Mouse (Mus musculus) heart, embryonic 11.5 days (tissue): Measurements from ENCODE around the gene Atp6v1e1. TPM values are rescaled to one million over a fixed set of nuclear protein-coding genes. Genes with fewer than 3 reads are reported as not detected.
A peak's percentile ranks its signal among the peaks of the same experiment; 100 is the strongest.
"Not testable (repeated sequence)": the region's sequence is repeated elsewhere in the genome, so short reads cannot be mapped to it uniquely, and the experiment has no call there.

Source experiments
- ATAC-seq: fragments of 200-750 bp; cut with Nextera tagmentation; replicated peaks from 2 replicates; pipeline ENCODE4 v1.8.0; 2017; ENCODE audit warnings: moderate library complexity; ENCODE audit not compliant: insufficient number of reproducible peaks, low FRiP score, low TSS enrichment
- H3K27ac ChIP-seq: fragments of 300-500 bp; sonication (generic); 2 replicates; pipeline ENCODE4 v1.5.1; 2014; ENCODE audit warnings: mild to moderate bottlenecking, low read depth, low read length
- H3K27me3 ChIP-seq: fragments of 300-500 bp; sonication (generic); 2 replicates; pipeline ENCODE4 v1.6.1; 2014; ENCODE audit warnings: mild to moderate bottlenecking, low read length, mixed read lengths; ENCODE audit not compliant: control insufficient read depth, insufficient read depth
- H3K36me3 ChIP-seq: fragments of 300-500 bp; sonication (generic); 2 replicates; pipeline ENCODE4 v1.6.1; 2014; ENCODE audit warnings: mild to moderate bottlenecking, low read length, moderate library complexity, mixed read lengths; ENCODE audit not compliant: control insufficient read depth, insufficient read depth
- H3K4me1 ChIP-seq: fragments of 300-500 bp; sonication (generic); 2 replicates; pipeline ENCODE4 v1.6.1; 2014; ENCODE audit warnings: low read length; ENCODE audit not compliant: control insufficient read depth, insufficient read depth
- H3K4me2 ChIP-seq: fragments of 300-500 bp; sonication (generic); 2 replicates; pipeline ENCODE4 v1.6.1; 2014; ENCODE audit warnings: mild to moderate bottlenecking, moderate library complexity
- H3K4me3 ChIP-seq: fragments of 300-500 bp; sonication (generic); 2 replicates; pipeline ENCODE4 v1.5.1; 2014; ENCODE audit warnings: low read depth, low read length
- H3K9ac ChIP-seq: fragments of 300-500 bp; sonication (generic); 2 replicates; pipeline ENCODE4 v1.6.1; 2014; ENCODE audit warnings: mild to moderate bottlenecking, low read depth, low read length, moderate library complexity
- H3K9me3 ChIP-seq: fragments of 300-500 bp; sonication (generic); replicated peaks from 2 replicates; pipeline ENCODE4 v1.6.1; 2016; ENCODE audit warnings: low read length; ENCODE audit not compliant: control insufficient read depth
- WGBS: fragments of 180-500 bp; shearing (Covaris S2); extraction: QIAGEN DNeasy Blood & Tissue Kit; methylation state at CpG from one replicate; pipeline ENCODE4 v1.1.7; 2014; ENCODE audit not compliant: insufficient replicate concordance; 5-methylcytosine and 5-hydroxymethylcytosine counted together
- polyA plus RNA-seq: library from polyadenylated mRNA; unstranded; fragments of >200 nt; fragmentation: Nextera tagmentation; extraction: Ambion mirVana; gene quantifications from 2 replicates; pipeline ENCODE4 v1.2.1, GENCODE M21; 2014

Gene Atp6v1e1
- polyA plus RNA-seq, 1 experiment from 2014 or later, result 153 TPM

DNA sequence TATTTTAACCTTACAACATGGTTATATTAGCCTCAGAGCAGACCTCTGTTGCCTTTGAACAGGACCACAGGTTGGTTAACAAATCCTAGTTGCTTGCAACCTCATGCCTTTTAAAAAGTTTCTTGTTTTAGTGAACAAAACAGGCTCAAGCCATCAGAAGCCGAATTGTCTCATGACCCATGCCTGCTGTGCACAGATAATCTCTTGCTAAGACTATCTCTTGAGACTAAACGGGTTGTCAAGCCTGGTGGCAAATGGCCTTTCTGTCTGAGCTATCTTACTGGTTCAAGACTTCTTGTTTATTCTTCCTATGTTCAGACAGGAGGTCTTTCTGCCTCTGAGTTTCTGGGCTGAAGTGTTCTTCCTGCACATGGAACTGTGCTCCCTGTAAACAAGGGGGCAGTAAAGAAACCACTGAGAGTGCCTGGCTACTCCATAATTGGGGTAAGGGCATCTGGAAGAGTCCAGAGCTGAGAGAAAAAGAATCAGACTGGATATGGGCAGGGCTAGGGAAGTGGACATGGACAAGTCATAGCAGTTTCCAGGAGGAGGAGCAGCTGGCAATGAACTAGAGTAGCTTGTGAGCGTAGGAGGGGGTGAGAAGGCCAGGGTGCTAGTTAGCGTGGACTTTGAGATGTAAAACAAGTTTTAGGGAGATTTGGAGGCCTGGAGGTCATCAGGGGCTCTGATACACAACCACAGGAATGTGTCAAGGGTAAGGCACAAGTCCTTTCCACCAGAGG, 8.4 kb upstream of the Atp6v1e1 start:
- Histone ChIP-seq H3K36me3 (no peaks in the 10 kb centered on the region), H3K4me3 (no peak overlapping the region), H3K9me3 (no peaks in the 10 kb centered on the region), H3K4me2 (no peak overlapping the region; the same call in 1 of the 2 replicates), H3K27ac (peak overlapping the region; percentile 86), H3K4me1 (no peaks in the 10 kb centered on the region), H3K9ac (no peak overlapping the region), H3K27me3 (no peaks in the 10 kb centered on the region)
- 47% methylated on average over 4 of the region's 4 CpGs for WGBS
- peak; percentile 59 for ATAC-seq

DNA sequence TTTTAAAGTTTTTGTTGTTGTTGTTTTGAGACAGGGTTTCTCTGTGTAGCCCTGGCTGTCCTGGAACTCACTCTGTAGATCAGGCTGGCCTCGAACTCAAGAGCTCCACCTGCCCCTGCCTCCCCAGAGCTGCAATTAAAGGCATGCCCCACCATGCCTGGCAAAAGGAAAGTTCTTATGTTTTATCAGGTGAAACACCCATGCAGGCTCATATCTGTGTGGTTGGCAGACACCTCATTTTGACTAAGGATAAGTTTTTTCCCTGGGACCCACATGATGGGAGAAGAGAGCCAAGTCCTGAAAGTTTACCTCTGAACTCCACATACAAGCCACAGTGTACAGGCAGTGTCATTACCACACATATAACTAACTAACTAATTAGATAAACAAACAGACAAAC, 7.5 kb upstream of the Atp6v1e1 start:
- Histone ChIP-seq H3K27ac (peak overlapping the region; percentile 86; the same call in 1 of the 2 replicates), H3K9ac (no peak overlapping the region), H3K4me1 (no peaks in the 10 kb centered on the region), H3K4me3 (no peak overlapping the region), H3K27me3 (no peaks in the 10 kb centered on the region), H3K4me2 (no peak overlapping the region), H3K36me3 (no peaks in the 10 kb centered on the region), H3K9me3 (no peaks in the 10 kb centered on the region)
- ATAC-seq, result no peak
- WGBS, result 63% methylated on average over 1 of the region's 1 CpGs

GRCm38 (mm10) chr6:120822937-120823614, 483 bp upstream of the Atp6v1e1 start:
- H3K36me3 ChIP-seq, result peaks cover 7% of the 10 kb centered on the region
- no peaks in the 10 kb centered on the region for H3K27me3 ChIP-seq
- peak overlapping the region; percentile 71; the same call in 1 of the 2 replicates for H3K4me3 ChIP-seq
- no peak for ATAC-seq
- 71% methylated on average over 10 of the region's 10 CpGs for WGBS
- peak overlapping the region; percentile 37; the same call in 1 of the 2 replicates for H3K27ac ChIP-seq
- peak overlapping the region; percentile 66; the same call in 1 of the 2 replicates for H3K4me2 ChIP-seq
- no peaks in the 10 kb centered on the region for H3K9me3 ChIP-seq
- peaks cover 4% of the 10 kb centered on the region; the same call in 1 of the 2 replicates for H3K4me1 ChIP-seq
- no peak overlapping the region for H3K9ac ChIP-seq

GRCm38 (mm10) chr6:120821715-120822114, 878 bp downstream of the Atp6v1e1 start:
- H3K27ac ChIP-seq, result no peak overlapping the region
- H3K4me2 ChIP-seq, result peak overlapping the region; percentile 66
- peak overlapping the region; percentile 71 for H3K4me3 ChIP-seq
- H3K27me3 ChIP-seq, result no peaks in the 10 kb centered on the region
- ATAC-seq, result no peak
- peak overlapping the region; percentile 83 for H3K9ac ChIP-seq
- H3K9me3 ChIP-seq, result 0 out of 2 replicates have a peak, but pooled peaks cover 2% of the 10 kb centered on the region
- H3K36me3 ChIP-seq, result peaks cover 17% of the 10 kb centered on the region
- H3K4me1 ChIP-seq, result peaks cover 4% of the 10 kb centered on the region; the same call in 1 of the 2 replicates
- WGBS, result 51% methylated on average over 5 of the region's 5 CpGs

- Histone ChIP-seq H3K4me3 (peak overlapping the region; percentile 71), H3K4me2 (peak overlapping the region; percentile 66), H3K9me3 (0 out of 2 replicates have a peak, but pooled peaks cover 2% of the 10 kb centered on the region), H3K9ac (no peak overlapping the region), H3K4me1 (peaks cover 4% of the 10 kb centered on the region; the same call in 1 of the 2 replicates), H3K36me3 (peaks cover 17% of the 10 kb centered on the region), H3K27ac (no peak overlapping the region), H3K27me3 (no peaks in the 10 kb centered on the region)
- no peak for ATAC-seq
- 53% methylated on average over 1 of the region's 1 CpGs for WGBS
Observed at GRCm38 (mm10) chr6:120820941-120821340, 1.7 kb downstream of the Atp6v1e1 start.

- Histone ChIP-seq H3K27me3 (no peaks in the 10 kb centered on the region), H3K27ac (no peak overlapping the region), H3K9ac (no peak overlapping the region), H3K4me3 (no peak overlapping the region), H3K36me3 (peaks cover 17% of the 10 kb centered on the region), H3K4me2 (no peak overlapping the region), H3K9me3 (0 out of 2 replicates have a peak, but pooled peaks cover 2% of the 10 kb centered on the region), H3K4me1 (peaks cover 4% of the 10 kb centered on the region; the same call in 1 of the 2 replicates)
- 88% methylated on average over 5 of the region's 5 CpGs for WGBS
- no peak for ATAC-seq
Observed at GRCm38 (mm10) chr6:120820144-120820543, 2.4 kb downstream of the Atp6v1e1 start.

DNA sequence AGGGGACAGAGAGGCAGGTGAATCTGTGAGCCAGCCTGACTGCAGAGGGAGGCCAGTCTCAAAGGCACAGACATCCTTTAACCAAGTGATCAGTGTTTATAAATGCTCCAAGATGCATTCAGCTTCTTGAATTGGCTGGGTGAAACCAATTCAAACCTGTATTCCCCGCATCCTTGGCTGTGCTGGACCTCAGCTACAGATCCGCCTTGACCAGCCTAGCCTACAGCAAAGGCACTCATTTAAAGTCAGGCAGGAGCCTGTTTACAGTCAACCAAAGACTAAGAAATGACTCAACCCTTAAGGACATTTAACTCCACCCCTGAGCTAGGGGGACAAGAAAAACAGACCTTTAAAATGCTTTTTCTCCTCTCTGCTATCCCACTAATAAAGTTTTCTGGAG, 3.3 kb downstream of the Atp6v1e1 start:
- Histone ChIP-seq H3K9ac (no peak overlapping the region), H3K4me3 (no peak overlapping the region), H3K27ac (no peak overlapping the region), H3K4me2 (no peak overlapping the region), H3K36me3 (peaks cover 17% of the 10 kb centered on the region), H3K4me1 (peaks cover 4% of the 10 kb centered on the region; the same call in 1 of the 2 replicates), H3K9me3 (0 out of 2 replicates have a peak, but pooled peaks cover 2% of the 10 kb centered on the region), H3K27me3 (no peaks in the 10 kb centered on the region)
- no peak for ATAC-seq
- WGBS, result 94% methylated on average over 2 of the region's 2 CpGs

DNA sequence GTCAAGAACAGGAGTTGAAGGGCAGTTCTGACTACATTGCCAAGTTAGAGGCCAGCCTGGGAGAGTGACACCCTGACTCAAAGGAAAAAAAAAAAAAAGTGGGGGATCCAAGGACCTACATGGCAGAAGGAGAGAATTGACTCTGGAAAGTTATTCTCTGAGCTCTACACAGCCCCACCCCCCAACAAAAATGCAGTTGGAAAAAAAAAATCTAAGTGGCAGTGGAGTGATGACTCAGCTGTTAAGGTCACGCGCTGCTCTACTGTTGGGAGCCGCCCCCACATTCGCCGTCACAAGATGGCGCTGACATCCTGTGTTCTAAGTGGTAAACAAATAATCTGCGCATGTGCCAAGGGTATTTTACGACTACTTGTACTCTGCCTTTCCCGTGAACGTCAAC, 10.6 kb downstream of the Atp6v1e1 start:
- H3K9ac ChIP-seq, H3K27ac ChIP-seq, H3K4me3 ChIP-seq, ATAC-seq, H3K9me3 ChIP-seq, H3K4me2 ChIP-seq, H3K4me1 ChIP-seq, H3K27me3 ChIP-seq: not testable (repeated sequence)
- peaks cover 21% of the 10 kb centered on the region for H3K36me3 ChIP-seq
- 97% methylated on average over 6 of the region's 10 CpGs for WGBS
